Mouse (Mus musculus): ENCODE data around the gene Fhit. TPM values are rescaled to one million over a fixed set of nuclear protein-coding genes. Genes with fewer than 3 reads are reported as not detected.

Fhit gene
- polyA plus RNA-seq, 1 experiment from 2014 or later, result 4.8 TPM

DNA sequence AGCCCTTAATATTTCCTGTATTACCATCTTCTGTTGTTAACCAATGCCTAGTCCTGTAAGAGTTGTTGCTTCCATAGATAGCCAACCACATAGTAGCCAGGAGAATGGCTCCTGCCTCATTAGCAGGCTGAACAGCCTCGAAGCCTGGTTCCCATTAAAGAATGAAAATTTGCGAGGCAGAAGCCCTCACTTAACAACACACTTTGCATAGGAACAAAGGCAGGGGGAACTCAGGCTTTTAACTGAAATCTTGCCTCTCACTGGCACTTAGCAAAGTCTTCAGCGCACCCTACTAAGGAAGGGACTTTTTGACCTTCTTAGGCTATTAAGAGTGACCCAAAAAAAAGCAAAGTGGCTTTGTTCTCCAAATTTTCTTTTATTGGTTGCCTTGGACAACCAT, 1529.3 kb downstream of the Fhit start:
- H3K27me3 ChIP-seq, result no peaks in the 10 kb centered on the region
- no peak overlapping the region for H3K4me3 ChIP-seq (replicated peaks)
- H3K9me3 ChIP-seq, result no peaks in the 10 kb centered on the region
- H3K4me2 ChIP-seq, result no peak overlapping the region
- H3K9ac ChIP-seq (replicated peaks), result no peak overlapping the region
- no peaks in the 10 kb centered on the region for H3K36me3 ChIP-seq
- no peak for ATAC-seq (ENCODE audit: insufficient number of reproducible peaks, insufficient read depth, low FRiP score, low TSS enrichment, low read depth)
- 14% methylated on average over 3 of the region's 3 CpGs for WGBS
- H3K4me1 ChIP-seq (replicated peaks), result peaks cover 23% of the 10 kb centered on the region
- no peak overlapping the region for H3K27ac ChIP-seq

DNA sequence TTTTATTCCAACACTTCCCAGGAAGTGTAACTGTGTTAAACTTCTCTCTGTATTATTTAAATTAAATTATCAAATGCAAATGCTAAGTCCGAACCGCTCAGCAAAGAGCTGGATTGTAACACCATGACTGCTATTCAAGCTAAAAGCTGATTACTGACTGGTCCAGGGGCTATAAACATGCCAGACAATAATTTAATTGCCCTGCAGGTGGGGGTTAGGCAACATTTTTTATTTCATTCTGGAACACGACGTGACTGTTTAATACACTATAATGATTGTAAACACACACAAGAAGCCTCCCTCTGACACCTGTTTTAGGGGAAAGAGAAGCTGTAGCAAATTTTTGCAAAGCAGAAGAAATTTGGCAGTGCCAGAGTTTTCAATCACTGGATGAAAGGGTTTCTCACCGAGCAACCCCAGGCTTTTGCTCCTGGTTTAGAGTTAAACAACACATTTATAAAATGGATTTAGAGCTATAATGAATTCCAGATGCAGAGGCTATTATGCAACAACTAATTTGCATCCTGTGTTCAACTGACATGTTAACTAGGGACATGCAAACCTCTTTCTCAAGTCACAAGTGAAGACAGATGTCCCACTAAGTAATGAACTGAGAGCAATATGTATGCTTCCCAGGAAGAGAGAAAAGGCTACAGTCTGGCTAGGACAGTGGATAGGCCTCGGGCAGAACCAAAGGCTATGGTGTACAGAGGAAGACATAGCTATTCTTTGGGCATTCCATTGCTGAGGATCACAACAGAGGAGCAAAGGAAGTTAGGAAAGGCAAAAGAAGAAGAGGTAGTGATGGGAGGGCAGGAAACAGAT, 1538.4 kb downstream of the Fhit start:
- no peaks in the 10 kb centered on the region for H3K9me3 ChIP-seq
- no peak overlapping the region for H3K4me3 ChIP-seq (replicated peaks)
- H3K27ac ChIP-seq, result peak overlapping the region; percentile 41; the same call in 1 of the 2 replicates
- no peaks in the 10 kb centered on the region for H3K36me3 ChIP-seq
- WGBS, result 10% methylated on average over 6 of the region's 6 CpGs
- H3K4me2 ChIP-seq, result no peak overlapping the region
- peak; percentile 29; the same call in 1 of the 2 replicates for ATAC-seq (ENCODE audit: insufficient number of reproducible peaks, insufficient read depth, low FRiP score, low TSS enrichment, low read depth)
- H3K9ac ChIP-seq (replicated peaks), result no peak overlapping the region
- no peaks in the 10 kb centered on the region for H3K27me3 ChIP-seq
- peaks cover 19% of the 10 kb centered on the region for H3K4me1 ChIP-seq (replicated peaks)

DNA sequence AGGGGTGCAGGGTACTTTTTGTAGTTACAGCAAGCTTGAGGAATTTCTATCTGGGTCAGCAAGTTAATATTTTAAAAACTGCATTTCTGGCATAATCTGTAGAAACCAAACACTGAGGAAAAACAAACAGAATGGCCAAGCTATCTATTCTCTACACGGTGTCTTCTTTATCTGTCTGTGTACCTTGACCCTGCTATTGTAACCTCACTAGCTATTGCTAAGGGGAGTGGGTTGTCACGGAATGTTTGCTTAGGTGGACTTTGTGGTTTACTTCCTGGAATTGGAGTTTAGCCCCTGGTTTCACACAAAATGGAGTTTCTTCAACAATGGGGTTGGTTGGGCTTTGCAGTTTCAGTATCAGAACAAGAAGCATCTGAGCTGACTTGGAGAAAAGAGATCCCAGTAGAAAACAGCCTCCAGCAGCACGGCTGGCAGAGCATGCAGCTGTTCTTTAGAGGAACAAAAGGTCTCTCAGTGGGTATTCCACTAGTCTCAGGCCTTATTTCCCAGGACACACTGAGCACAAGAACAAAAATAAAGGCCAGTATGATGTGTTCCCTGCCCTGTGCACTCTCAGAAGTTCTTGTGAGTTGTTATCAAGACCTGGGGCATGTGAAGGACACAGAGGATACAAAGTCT, 1540.8 kb downstream of the Fhit start:
- Histone ChIP-seq H3K4me3 (replicated peaks) (no peak overlapping the region), H3K27ac (no peak overlapping the region), H3K36me3 (no peaks in the 10 kb centered on the region), H3K9me3 (no peaks in the 10 kb centered on the region), H3K9ac (replicated peaks) (no peak overlapping the region), H3K4me1 (replicated peaks) (peaks cover 19% of the 10 kb centered on the region), H3K4me2 (no peak overlapping the region), H3K27me3 (no peaks in the 10 kb centered on the region)
- WGBS, result 51% methylated on average over 3 of the region's 3 CpGs
- no peak for ATAC-seq (ENCODE audit: insufficient number of reproducible peaks, insufficient read depth, low FRiP score, low TSS enrichment, low read depth)

DNA sequence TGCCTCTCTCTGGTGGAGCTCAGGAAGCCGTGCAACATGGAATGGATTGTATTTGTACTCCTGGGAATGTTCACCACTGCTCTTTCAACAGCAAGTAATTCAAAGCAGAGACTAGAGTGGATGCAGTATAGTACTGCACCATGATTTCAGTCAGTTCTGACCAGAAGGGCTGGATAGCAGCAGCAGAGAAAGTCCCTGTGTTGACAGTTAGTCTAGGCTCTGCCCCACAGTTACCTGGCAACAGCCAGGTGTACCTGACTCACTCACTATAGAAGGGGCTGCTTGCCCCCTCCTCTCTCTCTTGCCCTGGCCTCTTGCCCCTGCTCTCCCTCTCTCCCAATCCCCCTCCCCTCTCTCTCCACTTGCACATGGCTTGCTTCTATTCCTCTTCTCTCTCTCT, 1542.0 kb downstream of the Fhit start:
- Histone ChIP-seq H3K9me3 (no peaks in the 10 kb centered on the region), H3K27me3 (no peaks in the 10 kb centered on the region), H3K4me3 (replicated peaks) (no peak overlapping the region), H3K4me2 (no peak overlapping the region), H3K9ac (replicated peaks) (no peak overlapping the region), H3K27ac (no peak overlapping the region), H3K36me3 (no peaks in the 10 kb centered on the region), H3K4me1 (replicated peaks) (peaks cover 19% of the 10 kb centered on the region)
- WGBS, result 13% methylated on average over 1 of the region's 1 CpGs
- 0 out of 2 replicates have a peak, but pooled peaks have one; percentile 53 for ATAC-seq (ENCODE audit: insufficient number of reproducible peaks, insufficient read depth, low FRiP score, low TSS enrichment, low read depth)

DNA sequence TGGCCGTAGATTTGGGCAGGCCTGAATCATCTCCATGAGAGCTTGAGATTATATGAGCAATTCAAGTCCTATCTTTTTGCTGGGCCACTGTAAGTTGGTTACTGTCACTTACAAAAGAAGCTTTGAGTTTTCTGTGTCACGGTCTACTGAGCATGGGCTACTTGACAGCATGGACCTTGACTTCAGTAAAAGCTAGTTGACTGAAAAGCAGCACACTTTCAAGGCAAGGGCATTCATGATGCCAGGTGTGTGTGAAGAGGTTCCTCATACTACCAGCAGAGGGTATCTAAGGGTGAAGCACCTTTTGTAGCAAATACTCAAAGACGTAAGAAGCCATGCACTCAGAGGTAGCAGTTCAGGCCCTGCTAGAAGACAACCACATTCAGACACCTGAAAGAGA, 1548.7 kb downstream of the Fhit start:
- no peaks in the 10 kb centered on the region for H3K9me3 ChIP-seq
- H3K9ac ChIP-seq (replicated peaks), result no peak overlapping the region
- H3K27me3 ChIP-seq, result no peaks in the 10 kb centered on the region
- H3K27ac ChIP-seq, result no peak overlapping the region
- no peaks in the 10 kb centered on the region for H3K36me3 ChIP-seq
- 92% methylated on average over 3 of the region's 3 CpGs for WGBS
- no peak for ATAC-seq (ENCODE audit: insufficient number of reproducible peaks, insufficient read depth, low FRiP score, low TSS enrichment, low read depth)
- no peak overlapping the region for H3K4me3 ChIP-seq (replicated peaks)
- H3K4me1 ChIP-seq (replicated peaks), result no peaks in the 10 kb centered on the region
- H3K4me2 ChIP-seq, result no peak overlapping the region

DNA sequence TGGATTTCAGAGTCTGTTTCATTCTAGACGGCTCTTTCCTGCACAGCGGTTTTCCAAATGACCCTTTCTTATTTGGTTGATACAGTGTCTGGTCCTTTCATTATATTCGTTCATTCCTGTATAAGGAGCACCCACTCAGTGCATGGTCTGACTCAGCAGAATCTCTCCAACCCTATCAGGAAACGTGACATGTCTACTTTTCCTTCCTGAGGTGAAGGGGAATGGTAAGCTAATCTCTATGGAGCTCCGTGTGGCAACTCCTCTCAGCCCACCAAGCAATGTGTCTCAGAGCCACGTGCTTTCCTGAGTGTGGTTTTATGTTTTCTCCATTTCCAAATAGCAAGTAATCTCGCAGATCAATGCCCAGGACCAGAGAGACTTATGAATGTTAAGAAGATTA, 1552.7 kb downstream of the Fhit start:
- no peaks in the 10 kb centered on the region for H3K9me3 ChIP-seq
- no peak overlapping the region for H3K4me2 ChIP-seq
- H3K9ac ChIP-seq (replicated peaks), result no peak overlapping the region
- H3K4me1 ChIP-seq (replicated peaks), result no peaks in the 10 kb centered on the region
- WGBS, result 85% methylated on average over 7 of the region's 7 CpGs
- no peak overlapping the region for H3K27ac ChIP-seq
- no peaks in the 10 kb centered on the region for H3K36me3 ChIP-seq
- no peak for ATAC-seq (ENCODE audit: insufficient number of reproducible peaks, insufficient read depth, low FRiP score, low TSS enrichment, low read depth)
- H3K4me3 ChIP-seq (replicated peaks), result no peak overlapping the region
- H3K27me3 ChIP-seq, result no peaks in the 10 kb centered on the region

DNA sequence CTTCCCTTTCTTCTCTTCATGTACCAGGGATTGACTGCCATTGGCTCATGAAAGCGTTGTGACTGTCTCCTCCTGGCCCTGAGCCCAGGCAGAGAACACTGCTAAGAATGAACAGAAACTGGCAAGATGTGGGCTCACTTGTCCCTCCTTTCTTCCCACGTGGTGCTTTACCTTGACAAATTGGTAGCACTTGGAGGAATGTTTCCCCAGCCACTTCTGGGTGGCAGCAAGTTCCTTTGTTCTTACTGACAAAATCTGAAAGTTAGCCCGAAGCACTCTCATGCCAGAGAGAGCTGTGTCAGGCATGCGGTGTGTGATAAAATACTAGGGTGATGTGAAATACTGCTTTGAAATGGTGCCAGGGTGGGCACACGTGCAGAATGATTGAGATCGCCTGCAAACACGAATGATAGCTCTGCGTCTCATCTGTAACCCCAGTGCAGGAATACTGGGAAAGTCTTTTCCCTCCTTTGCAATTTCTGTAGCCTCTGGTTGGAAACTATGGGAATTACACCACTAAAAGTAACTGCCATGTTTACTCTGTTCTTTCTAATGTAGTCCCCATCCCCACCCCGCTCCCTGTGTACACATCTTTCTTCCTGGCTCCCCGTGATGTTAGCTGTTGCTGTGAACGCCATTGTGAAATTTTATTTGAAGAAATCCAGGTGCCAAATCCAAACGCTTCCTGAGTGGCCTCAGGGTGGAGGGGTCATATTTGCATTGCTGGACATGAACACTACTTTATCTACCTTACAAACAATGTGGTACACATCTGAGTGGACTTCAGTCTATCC, 1555.1 kb downstream of the Fhit start:
- Histone ChIP-seq H3K27me3 (no peaks in the 10 kb centered on the region), H3K27ac (no peak overlapping the region), H3K9ac (replicated peaks) (no peak overlapping the region), H3K4me1 (replicated peaks) (no peaks in the 10 kb centered on the region), H3K4me2 (no peak overlapping the region), H3K9me3 (no peaks in the 10 kb centered on the region), H3K36me3 (no peaks in the 10 kb centered on the region), H3K4me3 (replicated peaks) (no peak overlapping the region)
- no peak for ATAC-seq (ENCODE audit: insufficient number of reproducible peaks, insufficient read depth, low FRiP score, low TSS enrichment, low read depth)
- WGBS, result 67% methylated on average over 12 of the region's 12 CpGs

DNA sequence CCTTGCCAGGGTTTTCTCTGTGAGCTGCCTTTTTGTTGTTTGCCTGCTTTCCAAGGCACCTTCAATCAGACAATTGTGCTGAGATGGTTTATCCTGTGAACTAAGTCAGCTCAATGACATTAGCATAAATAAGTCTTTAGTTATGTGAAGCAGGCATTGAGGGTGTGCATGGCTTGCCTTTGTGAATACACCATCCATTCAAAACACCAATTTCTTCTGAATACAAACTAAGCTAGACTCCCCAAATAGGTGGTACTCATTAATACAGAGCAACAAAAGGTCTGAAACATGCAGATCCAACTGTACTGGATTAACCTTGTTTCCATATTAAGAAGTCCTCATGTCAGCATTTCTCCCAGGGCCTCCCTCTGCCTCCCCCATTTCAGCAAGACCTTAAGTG, 1561.6 kb downstream of the Fhit start:
- Histone ChIP-seq H3K9me3 (no peaks in the 10 kb centered on the region), H3K4me3 (replicated peaks) (no peak overlapping the region), H3K4me2 (no peak overlapping the region), H3K27ac (no peak overlapping the region), H3K27me3 (no peaks in the 10 kb centered on the region), H3K9ac (replicated peaks) (no peak overlapping the region), H3K4me1 (replicated peaks) (no peaks in the 10 kb centered on the region), H3K36me3 (no peaks in the 10 kb centered on the region)
- ATAC-seq (ENCODE audit: insufficient number of reproducible peaks, insufficient read depth, low FRiP score, low TSS enrichment, low read depth), result no peak

DNA sequence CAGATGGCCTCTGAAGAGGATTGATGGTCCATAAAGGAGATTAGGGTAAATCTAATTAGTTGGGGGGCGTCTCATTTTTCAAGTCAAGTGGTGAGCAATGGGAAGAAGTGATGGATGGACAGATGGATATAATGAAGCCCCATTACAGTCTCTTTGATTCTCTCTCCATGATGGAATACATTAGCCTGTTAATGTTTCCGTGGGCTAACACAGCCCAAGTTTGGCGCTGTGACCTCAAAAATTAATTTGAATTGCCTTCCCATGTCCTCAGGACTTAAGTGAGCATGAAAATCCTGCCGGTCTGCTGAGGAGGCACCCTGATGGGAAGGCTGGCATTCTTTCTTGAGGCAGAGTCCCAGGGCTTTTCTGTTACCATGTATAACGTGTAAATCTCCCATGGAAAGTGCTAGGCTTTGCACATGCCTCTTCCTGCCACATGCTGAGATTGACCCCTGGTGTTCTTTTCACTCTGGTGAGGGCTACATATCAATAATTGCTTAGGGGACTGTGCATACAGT, 1564.3 kb downstream of the Fhit start:
- no peak overlapping the region for H3K27ac ChIP-seq
- H3K4me3 ChIP-seq (replicated peaks), result no peak overlapping the region
- H3K9me3 ChIP-seq, result no peaks in the 10 kb centered on the region
- H3K27me3 ChIP-seq, result no peaks in the 10 kb centered on the region
- ATAC-seq (ENCODE audit: insufficient number of reproducible peaks, insufficient read depth, low FRiP score, low TSS enrichment, low read depth), result no peak
- no peaks in the 10 kb centered on the region for H3K36me3 ChIP-seq
- H3K4me2 ChIP-seq, result no peak overlapping the region
- H3K9ac ChIP-seq (replicated peaks), result no peak overlapping the region
- no peaks in the 10 kb centered on the region for H3K4me1 ChIP-seq (replicated peaks)
- 19% methylated on average over 5 of the region's 5 CpGs for WGBS

DNA sequence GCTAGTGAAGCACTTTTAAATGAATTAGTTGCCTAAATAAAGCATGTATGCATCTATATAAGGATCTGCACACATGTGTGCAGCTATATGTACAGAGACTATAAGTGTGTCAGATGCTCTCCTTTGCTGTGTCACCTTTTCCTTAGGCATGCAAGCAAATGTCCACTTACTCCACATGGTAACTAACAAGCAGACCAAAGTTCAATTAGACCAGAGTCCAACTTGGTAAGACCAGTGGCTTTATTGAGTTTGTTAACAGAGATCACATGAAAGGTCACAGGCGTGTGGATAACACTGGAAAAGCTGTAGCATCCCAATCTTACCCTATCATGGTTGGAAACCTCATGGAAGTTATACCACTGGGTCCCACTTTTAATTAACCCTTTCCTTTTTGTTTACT, 1572.7 kb downstream of the Fhit start:
- Histone ChIP-seq H3K4me2 (no peak overlapping the region), H3K4me3 (replicated peaks) (no peak overlapping the region), H3K9me3 (no peaks in the 10 kb centered on the region), H3K9ac (replicated peaks) (no peak overlapping the region), H3K27me3 (no peaks in the 10 kb centered on the region), H3K4me1 (replicated peaks) (no peaks in the 10 kb centered on the region), H3K36me3 (no peaks in the 10 kb centered on the region), H3K27ac (no peak overlapping the region)
- ATAC-seq (ENCODE audit: insufficient number of reproducible peaks, insufficient read depth, low FRiP score, low TSS enrichment, low read depth), result no peak
- WGBS, result 94% methylated on average over 1 of the region's 1 CpGs

DNA sequence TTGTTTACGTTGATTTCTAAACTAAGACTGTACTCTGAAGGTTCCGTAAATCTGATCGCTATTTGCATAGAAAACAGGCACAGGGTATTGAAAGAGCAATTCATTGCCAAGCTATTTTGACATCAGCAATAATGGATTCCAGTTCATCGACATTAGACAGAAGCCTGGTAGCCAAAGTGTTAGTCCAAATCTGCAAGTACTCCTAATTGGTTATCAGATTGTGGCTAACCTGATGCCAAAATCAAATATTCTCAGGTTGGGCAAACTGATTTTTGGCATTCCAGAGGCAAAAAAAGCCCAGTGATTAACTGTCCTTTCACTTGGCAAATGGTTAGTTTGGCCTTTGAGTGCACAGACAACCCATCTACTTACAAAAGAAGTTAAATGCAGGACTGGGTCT, 1573.9 kb downstream of the Fhit start:
- Histone ChIP-seq H3K36me3 (no peaks in the 10 kb centered on the region), H3K27ac (no peak overlapping the region), H3K4me2 (no peak overlapping the region), H3K27me3 (no peaks in the 10 kb centered on the region), H3K9ac (replicated peaks) (no peak overlapping the region), H3K4me1 (replicated peaks) (no peaks in the 10 kb centered on the region), H3K4me3 (replicated peaks) (no peak overlapping the region), H3K9me3 (no peaks in the 10 kb centered on the region)
- WGBS, result 96% methylated on average over 4 of the region's 4 CpGs
- ATAC-seq (ENCODE audit: insufficient number of reproducible peaks, insufficient read depth, low FRiP score, low TSS enrichment, low read depth), result no peak

Measured in limb, embryonic 12.5 days (tissue).